Mouse (Mus musculus) layer of hippocampus, adult 2 months (tissue): ENCODE measurements around the gene Lgi2. TPM values are rescaled to one million over a fixed set of nuclear protein-coding genes. Genes with fewer than 3 reads are reported as not detected.

Experiments used
- DNase-seq, 2 experiments: peaks; one replicate each; pipeline ENCODE4 v3.0.0; 2022; ENCODE audit warnings: low spot score in 2 of 2
- H3K27ac ChIP-seq: fragments of 200-600 bp; 2 replicates; pipeline ENCODE4 v1.8.1; 2022
- H3K4me3 ChIP-seq: fragments of 200-600 bp; 2 replicates; pipeline ENCODE4 v1.8.1; 2022; ENCODE audit warnings: mild to moderate bottlenecking
- CTCF ChIP-seq: fragments of 200-600 bp; conservative IDR thresholded peaks from 2 replicates; pipeline ENCODE4 v1.8.1; 2022; ENCODE audit warnings: antibody characterized with exemption, mild to moderate bottlenecking, moderate library complexity
- long read RNA-seq, 2 experiments: library from polyadenylated mRNA; stranded (forward); transcript quantifications; one replicate each; pipeline ENCODE4 v2.0.0; 2021; ENCODE audit warnings: borderline mapping rate in 2 of 2
- total RNA-seq, 2 experiments: library from RNA; stranded (reverse); gene quantifications; 2 replicates each; pipeline ENCODE4 v1.2.3; 2021

Gene Lgi2
- 10 to 100 TPM; 21.2 to 22.8 TPM for total RNA-seq
- long read RNA-seq, experiment 1, full-length matches to known transcripts = 9 of 13 reads
- long read RNA-seq, experiment 1, partial matches to known transcripts = 0 of 13 reads
- long read RNA-seq, experiment 1, other reads (novel, unspliced or antisense) = 4 of 13 reads
- long read RNA-seq, experiment 2, full-length matches to known transcripts = 10 of 13 reads
- long read RNA-seq, experiment 2, partial matches to known transcripts = 0 of 13 reads
- long read RNA-seq, experiment 2, other reads (novel, unspliced or antisense) = 3 of 13 reads

DNA sequence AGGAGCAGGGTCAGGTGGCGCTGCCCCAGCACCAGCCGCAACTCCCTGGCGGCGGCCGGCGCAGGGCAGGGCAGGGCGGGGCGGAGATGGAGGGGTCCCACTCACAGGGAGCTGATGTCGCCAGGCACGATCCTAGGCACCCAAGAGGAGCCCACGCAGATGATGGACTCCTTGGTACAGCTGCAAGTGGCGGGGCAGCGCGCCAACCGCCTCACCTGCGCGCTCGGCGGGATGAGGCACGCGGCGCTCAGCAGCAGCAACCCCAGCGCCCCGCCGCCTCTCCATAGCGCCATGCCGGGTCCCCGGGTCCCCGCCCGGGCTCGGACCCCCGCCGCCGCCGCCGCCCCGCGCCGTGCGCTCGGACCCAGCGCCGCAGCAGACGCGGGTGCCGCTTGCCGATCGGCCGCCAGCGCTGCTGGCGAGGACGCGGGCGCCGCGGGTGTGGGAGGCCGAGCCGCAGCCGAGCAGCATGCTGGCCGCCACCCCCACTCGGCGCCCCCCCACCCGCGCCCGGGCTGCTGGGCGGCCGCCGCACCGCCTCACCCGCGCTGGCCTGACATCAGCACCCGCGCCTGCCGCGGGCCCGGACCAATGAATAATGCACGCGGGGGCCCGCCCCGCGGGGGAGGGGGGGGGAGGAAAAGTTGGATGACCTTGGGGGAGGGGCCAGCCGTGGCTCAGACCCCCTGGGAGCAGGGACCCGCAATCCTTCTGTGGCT, at the start of gene Lgi2:
Gene Lgi2 (minus strand): TSS at position 650 of the 719 bp plus-strand sequence.
- peak in 1 of 2 experiments; percentile 16 for DNase-seq
- TF ChIP-seq CTCF = no peak
- Histone ChIP-seq H3K27ac (no peak within 1 kb of the TSS), H3K4me3 (peak within 1 kb of the TSS; percentile 65)

GRCm38 (mm10) chr5:52615421-52615820, 49.2 kb upstream of the Lgi2 start:
- H3K4me3 ChIP-seq = no peak overlapping the region
- no peak overlapping the region for H3K27ac ChIP-seq
- no peak for TF ChIP-seq CTCF
- DNase-seq = no peak

GRCm38 (mm10) chr5:52614686-52615085, 48.4 kb upstream of the Lgi2 start:
- no peak for DNase-seq
- no peak for TF ChIP-seq CTCF
- no peak overlapping the region for H3K27ac ChIP-seq
- H3K4me3 ChIP-seq = no peak overlapping the region

- DNase-seq = no peak
These were observed 46.5 kb upstream of the Lgi2 start for GRCm38 (mm10) chr5:52612776-52613175.

GRCm38 (mm10) chr5:52611315-52611895, 45.1 kb upstream of the Lgi2 start:
- Histone ChIP-seq H3K27ac (no peak overlapping the region), H3K4me3 (no peak overlapping the region)
- no peak for TF ChIP-seq CTCF
- no peak for DNase-seq

More at GRCm38 (mm10) chr5:52612776-52613175, 46.5 kb upstream of the Lgi2 start:
- Histone ChIP-seq H3K27ac (no peak overlapping the region), H3K4me3 (no peak overlapping the region)
- no peak for TF ChIP-seq CTCF

DNA sequence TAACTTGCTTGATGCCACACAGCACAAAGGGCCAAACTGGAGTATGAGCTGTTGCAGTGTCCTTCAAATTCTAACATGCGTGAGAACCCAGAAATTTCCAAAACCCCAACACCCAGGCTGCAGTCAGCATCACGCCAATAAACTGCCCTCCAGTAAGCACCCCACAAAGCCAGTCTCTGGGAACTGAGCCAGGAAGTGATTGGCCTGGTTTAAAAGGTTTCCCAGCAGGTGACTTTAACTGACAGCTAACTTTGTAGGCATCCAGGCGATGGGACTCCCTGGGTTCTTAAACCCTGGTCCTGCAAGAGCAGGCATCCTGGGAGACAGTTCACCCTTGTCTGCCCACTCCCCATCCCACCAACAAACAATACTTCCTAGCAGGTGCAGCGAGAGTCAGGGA, 44.0 kb upstream of the Lgi2 start:
- no peak for DNase-seq
- Histone ChIP-seq H3K4me3 (no peak overlapping the region), H3K27ac (no peak overlapping the region)
- no peak for TF ChIP-seq CTCF

- TF ChIP-seq CTCF = no peak
- no peak overlapping the region for H3K4me3 ChIP-seq
- no peak for DNase-seq
- H3K27ac ChIP-seq = no peak overlapping the region
These were observed 43.4 kb upstream of the Lgi2 start for GRCm38 (mm10) chr5:52609672-52610071.

- Histone ChIP-seq H3K4me3 (no peak overlapping the region), H3K27ac (no peak overlapping the region)
- no peak for TF ChIP-seq CTCF
- DNase-seq = no peak
These were observed 38.4 kb upstream of the Lgi2 start for GRCm38 (mm10) chr5:52604582-52605041.

DNA sequence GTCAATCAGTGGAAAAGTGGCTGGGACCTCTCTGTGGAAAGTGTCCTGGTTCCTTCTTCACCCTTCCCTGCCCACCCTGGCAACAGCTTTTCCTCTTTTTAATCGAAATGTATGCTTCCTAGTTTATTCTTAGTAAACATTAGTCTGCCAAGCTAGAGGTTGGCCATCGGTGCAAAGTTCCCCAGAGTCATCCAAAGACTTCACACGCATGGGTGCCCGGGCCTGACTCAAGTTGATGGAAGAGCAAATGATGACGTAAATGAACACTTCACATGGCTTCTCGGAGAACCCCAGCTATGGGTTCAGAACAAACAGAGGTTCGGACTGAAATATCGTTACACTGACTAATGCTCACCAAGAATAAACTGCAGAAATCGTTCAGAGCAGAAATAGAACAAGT, 24.4 kb upstream of the Lgi2 start:
- no peak for DNase-seq
- H3K4me3 ChIP-seq = no peak overlapping the region
- no peak overlapping the region for H3K27ac ChIP-seq
- no peak for TF ChIP-seq CTCF

DNA sequence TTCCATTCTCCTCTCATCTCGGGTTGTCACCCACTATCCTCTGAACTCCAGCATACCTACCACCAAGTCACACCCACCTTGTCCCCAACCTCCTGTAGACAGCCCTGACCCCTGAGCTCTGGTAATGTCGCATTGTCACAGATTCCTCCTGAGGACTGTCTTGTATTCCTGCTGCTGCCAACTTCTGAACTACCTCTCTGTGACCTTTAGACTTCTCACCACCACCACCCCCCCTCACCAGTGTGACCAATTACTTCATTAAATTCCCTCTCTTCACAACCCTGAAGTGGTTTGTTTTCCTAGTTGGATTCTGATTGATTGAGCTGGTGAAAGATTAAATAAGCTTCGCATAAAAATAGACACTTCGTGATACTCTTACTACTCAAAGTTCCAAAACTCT, 22.4 kb upstream of the Lgi2 start:
- H3K4me3 ChIP-seq = no peak overlapping the region
- TF ChIP-seq CTCF = no peak

GRCm38 (mm10) chr5:52587291-52587733, 21.1 kb upstream of the Lgi2 start:
- no peak for TF ChIP-seq CTCF
- DNase-seq = no peak
- Histone ChIP-seq H3K27ac (no peak overlapping the region), H3K4me3 (no peak overlapping the region)

More for the DNA sequence above, 22.4 kb upstream of the Lgi2 start:
- no peak for DNase-seq
- no peak overlapping the region for H3K27ac ChIP-seq

GRCm38 (mm10) chr5:52572572-52572971, 6.3 kb upstream of the Lgi2 start:
- no peak for DNase-seq
- Histone ChIP-seq H3K4me3 (no peak overlapping the region), H3K27ac (no peak overlapping the region)
- peak; percentile 44 for TF ChIP-seq CTCF

DNA sequence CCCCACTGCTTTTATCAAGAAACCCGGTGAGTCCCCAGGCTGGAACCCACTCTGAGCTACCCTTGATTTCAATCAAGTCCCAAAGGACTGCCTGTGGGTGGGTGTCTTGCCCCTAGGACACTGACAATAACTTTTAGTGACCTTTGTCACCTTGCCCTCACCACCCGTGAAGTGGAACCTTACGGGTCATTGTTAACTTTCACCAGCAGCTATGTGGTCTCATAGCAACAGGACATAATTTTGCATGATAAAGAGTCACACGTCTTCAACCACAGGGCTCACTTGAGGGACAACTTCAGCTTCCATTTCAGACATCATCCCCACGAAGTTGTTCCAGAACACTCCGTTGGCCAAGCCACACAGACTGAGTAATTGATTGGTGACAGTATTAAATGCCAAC, 4.5 kb upstream of the Lgi2 start:
- Histone ChIP-seq H3K27ac (no peak overlapping the region), H3K4me3 (no peak overlapping the region)
- DNase-seq = no peak
- no peak for TF ChIP-seq CTCF
